Mouse (Mus musculus) gastrocnemius, adult 18-20 months (tissue): ENCODE measurements around the gene Mief2. TPM values are rescaled to one million over a fixed set of nuclear protein-coding genes. Genes with fewer than 3 reads are reported as not detected.

Experiments used
- DNase-seq: peaks from one replicate; pipeline ENCODE4 v3.0.0; 2021; ENCODE audit warnings: low spot score
- total RNA-seq, 2 experiments: library from RNA; stranded (reverse); gene quantifications; 2 replicates each; pipeline ENCODE4 v1.2.3; 2021

Gene Mief2
- total RNA-seq, 2 experiments from 2014 or later, result 75.2 to 94.4 TPM

- no peak for DNase-seq
Observed at GRCm38 (mm10) chr11:60715833-60716232, 12.4 kb upstream of the Mief2 start.

DNA sequence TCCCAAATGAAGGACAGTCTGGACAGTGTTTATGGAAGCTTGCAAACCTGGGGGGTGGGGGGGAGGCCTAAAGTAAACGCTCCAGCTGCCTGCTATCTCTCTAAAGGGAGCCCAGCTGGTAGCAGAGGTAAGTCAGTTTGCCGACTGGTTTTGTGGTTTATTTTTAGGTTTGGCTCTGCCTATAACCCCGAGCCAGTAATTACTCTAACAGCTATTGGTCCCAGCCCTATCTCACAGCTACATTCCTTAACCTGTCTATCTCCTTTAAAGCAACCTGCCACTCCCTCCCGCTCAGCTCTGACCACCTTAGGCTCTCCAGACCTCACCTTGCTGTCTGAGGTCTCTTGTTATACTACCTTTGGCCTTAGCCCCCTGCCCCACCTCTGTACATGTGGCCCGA lies 8.9 kb upstream of the Mief2 start:
- no peak for DNase-seq

DNA sequence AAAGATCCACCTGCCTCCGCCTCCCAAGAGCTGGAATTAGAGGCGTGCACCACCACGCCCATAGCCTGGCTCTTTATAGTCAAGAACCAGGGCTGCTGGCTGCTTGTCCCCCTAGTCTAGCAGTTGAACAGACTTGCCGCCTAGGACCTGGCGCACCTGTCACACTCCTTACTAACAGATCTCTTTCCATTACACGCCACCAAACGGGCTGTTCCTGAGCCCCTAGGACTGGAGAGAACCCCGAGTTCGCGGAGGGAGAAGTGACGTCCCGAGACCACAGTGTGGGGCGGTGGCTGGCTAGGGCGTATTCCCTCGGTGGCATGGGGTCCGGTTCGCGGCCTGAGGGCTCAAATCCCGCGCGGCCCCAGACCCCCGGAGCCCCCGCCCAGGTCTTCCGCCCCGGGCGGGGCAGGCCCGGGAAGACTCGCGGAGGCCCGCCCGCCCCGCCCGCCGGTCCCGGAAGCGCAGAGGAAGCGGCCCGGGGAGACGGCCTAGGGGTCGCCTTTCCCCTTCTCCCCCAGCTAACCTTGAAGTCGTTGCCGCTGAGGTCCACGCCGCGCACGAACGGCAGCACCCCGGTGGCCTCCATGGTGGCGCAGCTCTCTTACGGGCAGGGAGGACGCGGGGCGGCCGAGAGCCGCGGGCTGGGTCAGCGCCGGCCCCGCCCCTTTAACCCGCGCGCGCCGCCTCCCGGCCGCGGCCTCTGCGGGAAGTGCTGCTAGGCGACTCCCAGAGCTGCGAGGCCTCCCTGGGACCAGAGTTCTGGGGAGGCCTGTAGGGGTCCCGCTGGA lies 1.4 kb upstream of the Mief2 start, which contains the start of gene Flii:
TSS of gene Flii (minus strand) at position 663 of the 791 bp plus-strand sequence.
- DNase-seq, result peak; percentile 82

DNA sequence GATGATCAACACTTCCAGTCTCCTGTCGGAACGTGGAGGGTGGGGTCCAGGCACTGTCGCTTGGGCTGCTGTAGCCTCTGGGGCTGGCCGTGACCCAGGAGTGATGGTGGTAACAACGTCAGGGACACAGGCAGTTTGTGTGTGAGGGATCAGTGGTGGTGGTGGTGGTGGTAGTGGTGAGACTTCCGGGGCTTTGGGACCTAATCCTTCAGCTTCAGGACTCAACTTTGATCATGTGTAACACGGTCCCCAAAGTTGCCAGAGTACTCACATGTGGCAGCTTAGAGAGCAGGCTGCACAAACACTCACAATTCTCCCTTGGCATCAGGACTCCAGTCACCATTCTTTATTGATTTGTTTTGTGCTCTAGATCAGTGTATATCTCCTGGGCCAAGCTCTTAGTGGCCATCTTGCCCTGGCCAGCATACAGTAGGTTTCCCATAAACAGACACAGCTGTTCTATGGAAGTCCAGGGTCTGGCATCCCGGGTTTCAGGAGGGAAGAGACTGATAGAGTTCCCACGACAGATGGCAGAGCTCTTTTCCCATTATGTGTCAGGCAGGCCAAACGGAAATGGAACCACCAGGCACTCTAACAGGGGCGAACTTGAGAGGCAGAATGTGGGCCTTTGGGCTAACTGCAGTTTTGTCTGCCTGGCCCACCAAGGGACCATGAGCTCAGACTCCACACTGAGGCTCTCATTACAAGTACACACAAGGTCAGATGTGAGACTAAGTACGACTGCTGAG lies 632 bp upstream of the Mief2 start:
- peak; percentile 34 for DNase-seq

GRCm38 (mm10) chr11:60729217-60729641 lies 1.0 kb downstream of the Mief2 start:
- peak; percentile 77 for DNase-seq

- DNase-seq, result no peak
Observed at GRCm38 (mm10) chr11:60730169-60730568, 2.0 kb downstream of the Mief2 start.

DNA sequence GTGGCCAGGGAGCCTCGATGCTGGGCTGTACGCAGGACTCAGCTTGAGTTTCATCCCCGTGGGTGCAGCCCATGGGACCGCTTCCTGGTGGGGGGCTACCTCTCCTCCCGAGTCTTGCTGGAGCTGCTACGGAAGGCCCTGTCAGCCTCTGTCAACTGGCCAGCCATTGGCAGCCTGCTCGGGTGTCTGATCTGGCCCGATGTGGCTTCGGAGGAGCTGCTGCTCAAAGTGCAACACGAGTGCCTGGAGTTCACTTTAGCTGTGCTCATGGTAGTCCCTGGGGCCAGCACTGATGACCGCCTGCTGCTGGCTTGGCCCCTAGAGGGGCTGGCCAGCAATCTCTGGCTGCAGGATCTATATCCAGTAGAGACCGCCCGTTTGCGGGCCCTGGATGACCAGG lies 3.1 kb downstream of the Mief2 start:
- peak; percentile 76 for DNase-seq

DNA sequence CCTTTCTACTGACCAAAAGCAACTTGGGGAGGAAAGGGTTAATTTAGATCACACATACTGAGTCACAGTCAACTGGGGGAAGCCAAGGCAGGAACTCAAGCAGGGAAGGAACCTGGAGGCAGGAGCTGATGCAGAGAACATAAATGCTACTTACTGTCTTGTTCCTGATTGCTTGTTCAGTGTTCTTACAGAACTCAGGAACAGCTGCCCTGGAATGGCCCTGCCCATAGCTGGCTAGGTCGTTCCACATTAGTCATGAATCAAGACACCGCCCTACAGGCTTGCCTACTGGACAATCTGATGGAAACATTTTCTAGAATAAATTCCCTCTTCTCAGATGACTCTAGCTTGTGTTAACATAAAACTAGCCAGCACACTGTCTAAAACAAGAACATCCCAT lies 6.0 kb downstream of the Mief2 start:
- DNase-seq, result peak; percentile 62

DNA sequence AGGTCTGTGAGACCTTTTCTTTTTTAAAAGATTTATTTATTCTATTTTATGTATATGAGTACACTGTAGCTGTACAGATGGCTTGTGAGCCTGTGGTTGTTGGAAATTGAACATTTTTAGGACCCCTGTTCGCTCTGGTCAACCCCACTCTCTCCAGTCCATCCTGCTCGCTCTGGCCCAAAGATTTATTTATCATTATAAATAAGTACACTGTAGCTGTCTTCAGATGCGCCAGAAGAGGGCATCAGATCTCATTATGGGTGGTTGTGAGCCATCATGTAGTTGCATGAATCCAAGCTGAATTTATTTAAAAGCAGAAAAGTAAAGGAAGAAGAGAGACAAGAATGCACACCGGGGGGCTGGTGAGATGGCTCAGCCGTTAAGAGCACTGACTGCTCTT lies 7.0 kb downstream of the Mief2 start:
- no peak for DNase-seq

DNA sequence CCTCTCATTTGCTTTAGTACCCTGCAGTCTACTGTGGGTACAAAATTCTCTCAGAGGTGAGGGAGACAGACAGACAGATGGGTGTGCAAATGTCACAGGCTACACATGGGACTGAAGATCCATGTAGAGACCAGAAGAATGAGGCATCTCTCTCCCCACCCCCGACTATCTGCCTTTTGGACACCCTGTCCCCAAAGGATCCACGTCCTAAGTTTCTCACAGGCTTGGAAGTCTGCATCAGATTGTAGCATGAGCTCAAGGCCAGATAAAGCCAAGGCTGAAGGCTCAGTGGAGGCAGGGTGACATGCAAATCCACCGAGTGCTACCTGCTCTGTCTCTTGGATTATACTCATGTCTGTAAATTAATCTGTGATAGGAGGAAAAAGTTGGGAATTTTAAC lies 8.3 kb downstream of the Mief2 start:
- no peak for DNase-seq

DNA sequence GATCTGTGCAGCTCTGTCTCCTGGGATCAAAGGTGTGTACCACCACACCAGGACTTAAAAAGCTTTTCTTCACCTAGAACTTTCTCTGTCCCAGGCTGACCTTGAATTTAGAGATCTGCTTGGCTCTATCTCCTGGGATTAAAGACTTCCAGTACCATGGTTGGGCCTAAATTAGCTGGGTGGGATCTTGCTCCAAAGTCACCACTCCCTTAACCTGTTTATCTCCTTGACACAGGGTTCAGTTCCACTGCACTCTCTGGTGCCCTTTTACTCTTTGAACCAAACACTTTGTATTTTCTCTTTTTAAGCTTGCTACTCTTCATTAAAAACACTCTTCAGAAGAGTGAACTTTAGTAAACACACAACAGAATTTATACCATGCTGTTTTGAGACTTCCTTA lies 9.3 kb downstream of the Mief2 start:
- DNase-seq, result no peak

GRCm38 (mm10) chr11:60740321-60740720 lies 12.1 kb downstream of the Mief2 start:
- DNase-seq, result no peak

DNA sequence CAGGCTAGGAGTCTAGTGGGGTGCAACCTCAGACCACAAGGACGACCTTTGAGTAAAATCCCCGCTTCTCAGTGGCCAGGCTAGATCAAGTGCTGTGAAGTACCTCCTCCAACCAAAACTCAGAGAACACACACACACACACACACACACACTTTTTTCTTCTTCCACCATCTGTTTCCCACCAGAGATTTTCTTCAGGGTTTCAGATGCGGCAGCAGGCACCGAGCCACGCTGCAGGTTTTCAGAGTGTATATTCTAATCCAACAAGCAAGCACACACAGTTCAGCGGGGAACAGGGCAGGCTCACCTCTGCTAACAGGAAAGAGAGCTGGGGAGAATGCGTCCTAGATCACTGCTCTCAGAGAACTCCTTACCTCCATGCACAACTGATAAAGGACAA lies 27.4 kb downstream of the Mief2 start:
- no peak for DNase-seq

DNA sequence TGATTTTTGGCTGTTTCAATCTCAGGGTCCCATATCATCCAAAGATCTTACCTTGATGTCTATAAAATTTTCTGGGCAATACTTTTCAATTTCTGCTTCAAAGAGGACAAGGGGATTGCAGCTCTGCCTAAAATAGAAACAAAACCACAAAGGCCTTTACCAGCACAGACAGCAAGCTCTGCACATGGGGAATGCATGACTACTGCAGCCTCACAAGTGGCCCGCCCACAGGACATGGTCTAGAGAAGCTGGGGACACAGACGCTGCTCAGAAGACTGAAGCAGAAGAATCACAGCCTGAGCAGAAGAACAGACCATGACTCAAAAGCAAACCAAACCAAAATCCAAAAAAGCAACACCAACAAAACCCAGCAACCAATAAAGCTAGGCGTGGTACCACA lies 33.5 kb downstream of the Mief2 start:
- DNase-seq, result no peak

GRCm38 (mm10) chr11:60766969-60767368 lies 38.8 kb downstream of the Mief2 start:
- DNase-seq, result no peak

GRCm38 (mm10) chr11:60769322-60769721 lies 41.1 kb downstream of the Mief2 start:
- DNase-seq, result no peak

- no peak for DNase-seq
Observed at GRCm38 (mm10) chr11:60770776-60771175, 42.6 kb downstream of the Mief2 start.

GRCm38 (mm10) chr11:60772161-60772560 lies 44.0 kb downstream of the Mief2 start:
- no peak for DNase-seq

DNA sequence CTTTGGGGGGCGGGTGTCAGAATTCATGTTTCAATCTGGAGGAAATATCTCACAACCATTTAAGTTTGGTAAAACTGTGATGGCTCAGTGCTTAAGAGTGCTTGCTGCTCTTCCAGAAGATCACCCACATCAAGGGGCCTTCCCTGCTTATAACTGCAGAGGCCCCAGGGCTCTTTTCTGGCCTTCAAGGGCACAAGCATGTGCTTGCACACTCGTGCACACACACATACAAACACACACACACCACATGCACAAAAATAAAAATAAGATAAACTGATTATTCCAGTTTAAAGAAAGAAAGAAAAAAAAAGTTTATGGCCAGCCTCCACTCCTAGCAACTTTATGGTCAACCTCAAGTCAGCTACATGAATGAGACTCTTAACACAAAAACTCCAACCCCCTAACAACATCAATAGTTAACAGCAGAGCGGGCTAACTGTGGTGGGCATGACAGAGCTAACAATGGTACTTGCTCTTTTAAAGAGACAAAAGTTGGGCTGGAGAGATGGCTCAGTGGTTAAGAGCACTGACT lies 46.0 kb downstream of the Mief2 start:
- no peak for DNase-seq

DNA sequence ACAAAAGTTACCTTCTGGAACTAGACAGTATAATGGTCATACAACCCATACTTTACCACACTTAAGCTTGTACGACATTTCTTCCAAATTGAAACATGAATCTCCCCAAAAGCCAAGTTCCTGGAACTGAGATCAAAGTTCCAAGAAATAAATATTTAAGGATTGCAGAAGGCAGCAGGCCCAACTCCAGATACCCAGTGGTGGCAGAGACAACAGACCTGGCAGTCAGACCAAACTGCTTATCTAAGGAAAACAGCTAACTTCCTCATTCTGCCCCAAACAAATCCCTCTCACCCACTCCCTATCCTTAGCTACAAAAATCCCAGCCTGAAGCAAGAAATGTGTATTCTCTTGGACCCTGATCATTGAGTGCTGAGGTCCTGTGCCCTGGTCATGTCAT lies 46.6 kb downstream of the Mief2 start:
- DNase-seq, result no peak

- no peak for DNase-seq
Observed at GRCm38 (mm10) chr11:60775578-60775977, 47.4 kb downstream of the Mief2 start.

GRCm38 (mm10) chr11:60776107-60776828 lies 48.1 kb downstream of the Mief2 start:
- no peak for DNase-seq
